Mouse (Mus musculus) liver, postnatal 0 days (tissue): ENCODE measurements around the gene Gnb1.

ENCODE experiments used
- CTCF ChIP-seq: sonication (generic); IDR thresholded peaks from 2 replicates; pipeline ENCODE4 v1.5.1; 2016; ENCODE audit warnings: antibody characterized with exemption, low read depth
- EP300 ChIP-seq: IDR thresholded peaks from 2 replicates; pipeline ENCODE4 v1.6.1; 2016; ENCODE audit warnings: antibody characterized with exemption, low read depth, mild to moderate bottlenecking

DNA sequence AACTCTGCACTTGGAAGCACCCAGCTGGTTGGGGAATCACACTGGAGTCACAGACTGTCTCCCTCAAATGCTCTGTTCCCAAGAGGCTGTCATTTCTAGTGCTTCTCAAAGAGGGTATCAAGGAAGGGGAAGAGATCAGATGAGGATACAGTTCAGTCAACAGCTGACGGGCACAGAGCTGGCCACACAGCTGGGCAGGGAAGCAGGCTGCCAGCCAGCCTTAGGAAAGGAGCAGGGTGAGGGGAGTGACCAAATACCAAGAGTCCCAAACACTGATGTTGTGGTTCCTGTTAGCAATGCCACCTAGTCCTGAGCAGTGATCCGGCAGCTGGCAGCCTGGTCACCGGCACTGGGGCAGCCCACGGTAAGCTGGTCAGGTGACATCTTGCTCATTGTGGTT lies 27.1 kb upstream of the Gnb1 start:
- TF ChIP-seq CTCF (no peak), EP300 (no peak)
